Mouse (Mus musculus) ES-CJ7 (cell line): ENCODE results near the gene Tph1.

Experiments used
- DNase-seq: peaks from one replicate; pipeline ENCODE4 v3.0.0; 2011; ENCODE audit warnings: low read depth, low spot score

The Tph1 gene

GRCm38 (mm10) chr7:46601097-46601496 lies 71.2 kb downstream of the Tph1 start:
- DNase-seq = peak; percentile 21

- DNase-seq = no peak
Observed at GRCm38 (mm10) chr7:46597006-46597405, 75.3 kb downstream of the Tph1 start.
